Mouse (Mus musculus): ENCODE results near the gene Gm17428. TPM values are rescaled to one million over a fixed set of nuclear protein-coding genes. Genes with fewer than 3 reads are reported as not detected.

The Gm17428 gene
- total and polyA plus RNA-seq, 3 experiments = not detected

DNA sequence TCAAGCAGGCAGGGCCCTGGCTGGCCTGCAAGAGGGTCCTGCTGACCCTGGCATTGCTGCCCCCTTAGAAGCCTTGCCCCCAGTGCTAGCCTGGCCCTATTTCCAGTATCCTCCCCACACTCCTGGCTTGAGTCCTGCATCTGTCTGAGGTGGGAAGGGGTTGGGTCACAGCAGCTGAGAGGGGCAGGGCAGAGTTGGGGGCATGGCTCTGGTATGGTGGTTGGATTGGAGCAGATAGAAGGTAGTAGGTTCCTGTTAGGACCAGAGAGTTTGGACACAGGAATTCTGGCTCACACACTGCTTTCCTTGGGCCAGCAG lies 18.1 kb downstream of the Gm17428 start:
- H3K9ac ChIP-seq (ENCODE audit: control insufficient read depth, low read depth, low read length, poor library complexity, severe bottlenecking) = no peak overlapping the region
- H3K9me3 ChIP-seq (replicated peaks; ENCODE audit: insufficient read depth, low read length) = no peaks in the 10 kb centered on the region
- no peaks in the 10 kb centered on the region for H3K36me3 ChIP-seq (ENCODE audit: control insufficient read depth in 1 of 2, insufficient read depth in 2 of 2, low read length in 2 of 2)
- TF ChIP-seq ZNF384 (IDR thresholded peaks at IDR 0.05; ENCODE audit: low read depth, low read length) = no peak
- no peak for TF ChIP-seq CHD1 (IDR thresholded peaks at IDR 0.05; ENCODE audit: low read depth, low read length)
- TF ChIP-seq KAT2A (conservative IDR thresholded peaks at IDR 0.05; ENCODE audit: low read depth, low read length) = no peak
- no peak for TF ChIP-seq MYB (IDR thresholded peaks at IDR 0.05; ENCODE audit: low read depth, low read length)
- TF ChIP-seq TCF12 (IDR thresholded peaks at IDR 0.05; ENCODE audit: low read depth, low read length) = no peak
- TF ChIP-seq MEF2A (IDR thresholded peaks at IDR 0.05; ENCODE audit: extremely low read depth, insufficient replicate concordance, low read depth, low read length, poor library complexity, severe bottlenecking) = no peak
- H3K4me1 ChIP-seq (ENCODE audit: control insufficient read depth in 1 of 2, insufficient read depth in 2 of 2, low read length in 2 of 2) = no peaks in the 10 kb centered on the region
- peaks cover 2 to 4% of the 10 kb centered on the region in 2 experiments for H3K27me3 ChIP-seq (ENCODE audit: control insufficient read depth in 1 of 2, insufficient read depth in 2 of 2, low read length in 2 of 2)
- no peak overlapping the region for H3K4me3 ChIP-seq (ENCODE audit: control insufficient read depth in 1 of 2, insufficient read depth in 1 of 2, low read depth in 2 of 2, low read length in 2 of 2)
- H3K27ac ChIP-seq (ENCODE audit: control insufficient read depth, low read depth, low read length) = no peak overlapping the region
- DNase-seq (ENCODE audit: low read depth, low spot score) = no peak
- H3K79me2 ChIP-seq (ENCODE audit: control insufficient read depth, insufficient read depth, low read length, poor library complexity) = no peaks in the 10 kb centered on the region; the same call in 1 of the 2 replicates

GRCm38 (mm10) chr14:54995457-54996138 lies 18.9 kb downstream of the Gm17428 start:
- Histone ChIP-seq H3K36me3 (ENCODE audit: control insufficient read depth in 1 of 2, insufficient read depth in 2 of 2, low read length in 2 of 2) (no peaks in the 10 kb centered on the region), H3K79me2 (ENCODE audit: control insufficient read depth, insufficient read depth, low read length, poor library complexity) (no peaks in the 10 kb centered on the region; the same call in 1 of the 2 replicates), H3K9me3 (replicated peaks; ENCODE audit: insufficient read depth, low read length) (no peaks in the 10 kb centered on the region), H3K27ac (ENCODE audit: control insufficient read depth, low read depth, low read length) (no peak overlapping the region), H3K27me3 (ENCODE audit: control insufficient read depth in 1 of 2, insufficient read depth in 2 of 2, low read length in 2 of 2) (peaks cover 2 to 4% of the 10 kb centered on the region in 2 experiments), H3K9ac (ENCODE audit: control insufficient read depth, low read depth, low read length, poor library complexity, severe bottlenecking) (no peak overlapping the region), H3K4me1 (ENCODE audit: control insufficient read depth in 1 of 2, insufficient read depth in 2 of 2, low read length in 2 of 2) (no peaks in the 10 kb centered on the region), H3K4me3 (ENCODE audit: control insufficient read depth in 1 of 2, insufficient read depth in 1 of 2, low read depth in 2 of 2, low read length in 2 of 2) (no peak overlapping the region)
- DNase-seq (ENCODE audit: low read depth, low spot score) = no peak
- no peak for TF ChIP-seq JUND (IDR thresholded peaks at IDR 0.05; ENCODE audit: low read depth, low read length)
- no peak for TF ChIP-seq E2F4 (IDR thresholded peaks at IDR 0.05; ENCODE audit: borderline replicate concordance, low read depth, low read length)
- no peak for TF ChIP-seq GABPA (IDR thresholded peaks at IDR 0.05; ENCODE audit: low read depth, low read length)
- TF ChIP-seq POLR2A (IDR thresholded peaks at IDR 0.05; ENCODE audit: control insufficient read depth in 1 of 2, insufficient read depth in 1 of 2, low read depth in 1 of 2, low read length in 2 of 2, poor library complexity in 1 of 2) = no peak
- TF ChIP-seq SMC3 (IDR thresholded peaks at IDR 0.05; ENCODE audit: low read depth, low read length) = no peak
- no peak for TF ChIP-seq NRF1 (IDR thresholded peaks at IDR 0.05; ENCODE audit: insufficient read depth, low read depth, low read length, poor library complexity, severe bottlenecking)
- TF ChIP-seq MAZ (IDR thresholded peaks at IDR 0.05; ENCODE audit: low read depth, low read length) = no peak
- no peak for TF ChIP-seq HCFC1 (IDR thresholded peaks at IDR 0.05; ENCODE audit: low read depth, low read length)
- TF ChIP-seq ELF1 (IDR thresholded peaks at IDR 0.05; ENCODE audit: low read depth, low read length) = no peak
- TF ChIP-seq USF1 (IDR thresholded peaks at IDR 0.05; ENCODE audit: low read depth, low read length) = no peak
- TF ChIP-seq CHD1 (IDR thresholded peaks at IDR 0.05; ENCODE audit: low read depth, low read length) = no peak
- TF ChIP-seq RAD21 (IDR thresholded peaks at IDR 0.05; ENCODE audit: low read depth, low read length) = no peak
- TF ChIP-seq SIN3A (IDR thresholded peaks at IDR 0.05; ENCODE audit: low read length) = no peak
- TF ChIP-seq POLR2AphosphoS5 (IDR thresholded peaks at IDR 0.05; ENCODE audit: borderline replicate concordance, low read depth, low read length) = no peak

All from MEL (cell line).